Mouse (Mus musculus): ENCODE results near the gene Sap30l. TPM values are rescaled to one million over a fixed set of nuclear protein-coding genes. Genes with fewer than 3 reads are reported as not detected.

Gene Sap30l
- total RNA-seq, 1 experiment: 29.2 TPM

DNA sequence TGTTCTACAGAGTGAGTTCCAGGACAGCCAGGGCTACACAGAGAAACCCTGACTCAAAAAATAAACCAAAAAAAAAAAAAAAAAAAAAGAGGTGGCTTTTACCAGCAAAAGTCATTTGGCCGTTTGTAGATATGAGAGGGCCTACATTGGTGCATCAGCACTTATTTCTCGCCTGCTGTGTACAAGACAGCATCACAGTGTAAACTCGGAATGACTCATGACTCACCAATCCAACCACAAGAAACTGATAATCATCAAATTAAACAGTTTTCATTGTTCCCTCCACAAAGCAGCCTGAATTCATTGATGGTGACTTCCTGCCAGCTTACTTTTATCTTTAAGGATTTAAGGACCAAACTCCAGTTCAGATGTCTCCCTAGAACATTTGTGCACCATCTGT is 3.6 kb downstream of the Sap30l start:
- in situ Hi-C loops (cut with MboI; ENCODE audit: low sequenced_read_pairs in 2 of 2, unreplicated experiment in 2 of 2): no loop called here
- no peak for TF ChIP-seq HCFC1 (IDR thresholded peaks at IDR 0.05; ENCODE audit: borderline replicate concordance, insufficient read depth, low read length)
- TF ChIP-seq ZC3H11A (IDR thresholded peaks at IDR 0.05; ENCODE audit: borderline replicate concordance, low read depth, low read length): no peak
- no peak for TF ChIP-seq ZNF384 (IDR thresholded peaks at IDR 0.05; ENCODE audit: low read depth, low read length)
- no peak for TF ChIP-seq CHD2 (IDR thresholded peaks at IDR 0.05; ENCODE audit: low read depth, low read length)
- TF ChIP-seq MAFK (IDR thresholded peaks at IDR 0.05; ENCODE audit: insufficient read depth, low read depth, low read length): no peak

DNA sequence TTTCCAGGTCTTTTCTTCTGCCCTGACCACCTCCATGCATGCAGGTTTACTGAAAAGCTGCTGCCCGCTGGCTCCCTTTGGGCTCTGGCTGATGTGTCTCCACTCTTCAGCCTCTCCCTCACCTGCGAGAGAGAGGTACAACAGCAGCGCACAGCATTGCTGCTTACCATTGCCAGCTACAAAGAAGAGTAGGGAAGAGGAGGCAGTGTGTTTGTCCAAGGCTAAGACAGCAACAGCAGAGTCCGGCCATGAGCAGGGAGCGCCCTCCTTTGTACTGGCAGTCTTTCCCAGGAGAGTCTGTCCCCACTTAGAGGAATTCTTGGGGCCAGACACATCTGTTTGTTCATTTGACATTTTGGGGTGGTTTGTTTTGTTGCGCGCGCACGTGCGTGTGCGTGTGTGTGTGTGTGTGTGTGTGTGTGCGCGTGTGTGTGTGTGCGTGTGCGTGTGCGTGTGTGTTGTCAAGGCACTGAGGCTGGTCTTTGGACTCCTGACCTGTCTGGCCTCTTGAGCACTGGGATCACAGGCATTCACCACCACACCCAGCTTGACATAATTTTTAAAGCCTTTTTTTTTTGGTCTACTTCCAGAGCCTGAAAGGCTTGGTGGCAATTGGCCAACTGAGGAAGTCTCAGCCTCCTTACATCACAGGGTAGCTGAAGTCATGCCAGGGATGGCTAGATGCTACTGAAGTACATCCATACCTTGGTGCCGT is 7.7 kb downstream of the Sap30l start:
- TF ChIP-seq CHD2 (IDR thresholded peaks at IDR 0.05; ENCODE audit: low read depth, low read length): no peak
- no peak for TF ChIP-seq ZC3H11A (IDR thresholded peaks at IDR 0.05; ENCODE audit: borderline replicate concordance, low read depth, low read length)
- TF ChIP-seq MAFK (IDR thresholded peaks at IDR 0.05; ENCODE audit: insufficient read depth, low read depth, low read length): no peak
- no peak for TF ChIP-seq HCFC1 (IDR thresholded peaks at IDR 0.05; ENCODE audit: borderline replicate concordance, insufficient read depth, low read length)
- TF ChIP-seq ZNF384 (IDR thresholded peaks at IDR 0.05; ENCODE audit: low read depth, low read length): no peak
- H3K9ac ChIP-seq (ENCODE audit: insufficient read depth, low read depth, low read length, poor library complexity, severe bottlenecking): no peak overlapping the region
- no peak overlapping the region for H3K4me3 ChIP-seq (ENCODE audit: insufficient read depth in 1 of 2, low read depth in 1 of 2, low read length in 2 of 2, poor library complexity in 1 of 2, severe bottlenecking in 1 of 2)
- H3K36me3 ChIP-seq (ENCODE audit: control insufficient read depth, insufficient read depth, low read length, poor library complexity, severe bottlenecking): peaks cover 21% of the 10 kb centered on the region; the same call in 1 of the 2 replicates
- no peak overlapping the region for H3K27ac ChIP-seq (ENCODE audit: insufficient read depth, low read depth, low read length, poor library complexity, severe bottlenecking)
- peaks cover 6 to 9% of the 10 kb centered on the region in 2 experiments for H3K4me1 ChIP-seq (ENCODE audit: control insufficient read depth in 2 of 2, insufficient read depth in 2 of 2, low read length in 2 of 2, poor library complexity in 1 of 2)
- in situ Hi-C loops (cut with MboI; ENCODE audit: low sequenced_read_pairs in 2 of 2, unreplicated experiment in 2 of 2): no loop called here
- H3K9me3 ChIP-seq (ENCODE audit: control insufficient read depth, insufficient read depth, low read depth, low read length): no peaks in the 10 kb centered on the region
- no peak for DNase-seq (ENCODE audit: low read depth, low spot score)

More for the DNA sequence above, 3.6 kb downstream of the Sap30l start:
- peaks cover 1 to 4% of the 10 kb centered on the region in 2 experiments; a peak in 2 of 4 replicates for H3K4me1 ChIP-seq (ENCODE audit: control insufficient read depth in 2 of 2, insufficient read depth in 2 of 2, low read length in 2 of 2, poor library complexity in 1 of 2)
- no peak overlapping the region for H3K27ac ChIP-seq (ENCODE audit: insufficient read depth, low read depth, low read length, poor library complexity, severe bottlenecking)
- H3K4me3 ChIP-seq (ENCODE audit: insufficient read depth in 1 of 2, low read depth in 1 of 2, low read length in 2 of 2, poor library complexity in 1 of 2, severe bottlenecking in 1 of 2): no peak overlapping the region
- no peak for DNase-seq (ENCODE audit: low read depth, low spot score)
- peaks cover 15% of the 10 kb centered on the region; the same call in 1 of the 2 replicates for H3K36me3 ChIP-seq (ENCODE audit: control insufficient read depth, insufficient read depth, low read length, poor library complexity, severe bottlenecking)
- H3K9ac ChIP-seq (ENCODE audit: insufficient read depth, low read depth, low read length, poor library complexity, severe bottlenecking): no peak overlapping the region
- H3K9me3 ChIP-seq (ENCODE audit: control insufficient read depth, insufficient read depth, low read depth, low read length): no peaks in the 10 kb centered on the region

DNA sequence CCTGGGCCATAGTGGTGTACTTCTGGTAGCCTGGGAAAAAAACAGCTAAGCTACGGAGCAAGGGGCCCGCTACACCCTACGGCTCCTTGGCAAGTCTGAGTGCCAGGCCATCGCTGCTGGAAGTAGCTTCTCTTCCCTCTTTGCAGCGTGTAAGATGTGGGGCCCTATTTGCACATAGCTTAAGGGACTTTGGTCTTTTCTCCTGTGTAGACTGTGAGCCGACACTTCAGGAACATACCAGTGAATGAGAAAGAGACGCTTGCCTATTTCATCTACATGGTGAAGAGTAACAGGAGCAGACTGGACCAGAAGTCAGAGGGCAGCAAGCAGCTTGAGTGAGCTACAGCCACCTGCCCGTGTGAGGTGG is 8.3 kb downstream of the Sap30l start:
- H3K27ac ChIP-seq (ENCODE audit: insufficient read depth, low read depth, low read length, poor library complexity, severe bottlenecking): no peak overlapping the region
- TF ChIP-seq MAFK (IDR thresholded peaks at IDR 0.05; ENCODE audit: insufficient read depth, low read depth, low read length): no peak
- TF ChIP-seq ZNF384 (IDR thresholded peaks at IDR 0.05; ENCODE audit: low read depth, low read length): no peak
- TF ChIP-seq HCFC1 (IDR thresholded peaks at IDR 0.05; ENCODE audit: borderline replicate concordance, insufficient read depth, low read length): no peak
- TF ChIP-seq CHD2 (IDR thresholded peaks at IDR 0.05; ENCODE audit: low read depth, low read length): no peak
- no peak for TF ChIP-seq ZC3H11A (IDR thresholded peaks at IDR 0.05; ENCODE audit: borderline replicate concordance, low read depth, low read length)
- peaks cover 21% of the 10 kb centered on the region; the same call in 1 of the 2 replicates for H3K36me3 ChIP-seq (ENCODE audit: control insufficient read depth, insufficient read depth, low read length, poor library complexity, severe bottlenecking)
- in situ Hi-C loops (cut with MboI; ENCODE audit: low sequenced_read_pairs in 2 of 2, unreplicated experiment in 2 of 2): no loop called here
- no peaks in the 10 kb centered on the region for H3K9me3 ChIP-seq (ENCODE audit: control insufficient read depth, insufficient read depth, low read depth, low read length)
- H3K4me3 ChIP-seq (ENCODE audit: insufficient read depth in 1 of 2, low read depth in 1 of 2, low read length in 2 of 2, poor library complexity in 1 of 2, severe bottlenecking in 1 of 2): no peak overlapping the region
- DNase-seq (ENCODE audit: low read depth, low spot score): no peak
- H3K4me1 ChIP-seq (ENCODE audit: control insufficient read depth in 2 of 2, insufficient read depth in 2 of 2, low read length in 2 of 2, poor library complexity in 1 of 2): peaks cover 6 to 13% of the 10 kb centered on the region in 2 experiments
- no peak overlapping the region for H3K9ac ChIP-seq (ENCODE audit: insufficient read depth, low read depth, low read length, poor library complexity, severe bottlenecking)

DNA sequence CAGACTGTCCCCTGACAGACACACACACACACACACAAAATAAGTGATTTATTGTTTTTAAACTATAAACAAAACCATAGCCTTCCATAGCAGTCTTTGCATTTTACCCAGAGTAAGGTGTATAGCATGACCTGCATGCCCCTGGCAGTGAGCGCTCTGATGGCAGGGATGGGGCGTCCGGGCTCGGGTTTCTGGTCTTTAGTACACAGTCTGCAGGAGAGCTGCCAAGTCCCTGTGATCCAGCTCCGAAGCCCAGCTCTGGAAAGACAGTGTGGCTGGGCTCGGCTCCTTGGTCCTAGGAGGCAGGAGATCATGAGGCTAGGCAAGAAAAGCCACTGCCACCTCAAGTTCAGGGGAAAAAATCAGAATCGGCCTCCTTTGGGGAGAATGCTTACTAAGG is 9.6 kb downstream of the Sap30l start:
- no peak for TF ChIP-seq HCFC1 (IDR thresholded peaks at IDR 0.05; ENCODE audit: borderline replicate concordance, insufficient read depth, low read length)
- TF ChIP-seq CHD2 (IDR thresholded peaks at IDR 0.05; ENCODE audit: low read depth, low read length): no peak
- TF ChIP-seq ZNF384 (IDR thresholded peaks at IDR 0.05; ENCODE audit: low read depth, low read length): no peak
- TF ChIP-seq MAFK (IDR thresholded peaks at IDR 0.05; ENCODE audit: insufficient read depth, low read depth, low read length): no peak
- TF ChIP-seq ZC3H11A (IDR thresholded peaks at IDR 0.05; ENCODE audit: borderline replicate concordance, low read depth, low read length): no peak
- Histone ChIP-seq H3K4me3 (ENCODE audit: insufficient read depth in 1 of 2, low read depth in 1 of 2, low read length in 2 of 2, poor library complexity in 1 of 2, severe bottlenecking in 1 of 2) (no peak overlapping the region), H3K9ac (ENCODE audit: insufficient read depth, low read depth, low read length, poor library complexity, severe bottlenecking) (no peak overlapping the region), H3K4me1 (ENCODE audit: control insufficient read depth in 2 of 2, insufficient read depth in 2 of 2, low read length in 2 of 2, poor library complexity in 1 of 2) (peaks cover 6 to 15% of the 10 kb centered on the region in 2 experiments), H3K36me3 (ENCODE audit: control insufficient read depth, insufficient read depth, low read length, poor library complexity, severe bottlenecking) (peaks cover 21% of the 10 kb centered on the region; the same call in 1 of the 2 replicates), H3K27ac (ENCODE audit: insufficient read depth, low read depth, low read length, poor library complexity, severe bottlenecking) (no peak overlapping the region), H3K9me3 (ENCODE audit: control insufficient read depth, insufficient read depth, low read depth, low read length) (no peaks in the 10 kb centered on the region)
- in situ Hi-C loops (cut with MboI; ENCODE audit: low sequenced_read_pairs in 2 of 2, unreplicated experiment in 2 of 2): no loop called here
- DNase-seq (ENCODE audit: low read depth, low spot score): no peak
